Mouse (Mus musculus): ENCODE data around the gene Hnf4a. TPM values are rescaled to one million over a fixed set of nuclear protein-coding genes. Genes with fewer than 3 reads are reported as not detected.
A peak's percentile ranks its signal among the peaks of the same experiment; 100 is the strongest.
"Not testable (repeated sequence)": the region's sequence is repeated elsewhere in the genome, so short reads cannot be mapped to it uniquely, and the experiment has no call there.

The Hnf4a gene
- total RNA-seq, 2 experiments from 2014 or later: not detected

DNA sequence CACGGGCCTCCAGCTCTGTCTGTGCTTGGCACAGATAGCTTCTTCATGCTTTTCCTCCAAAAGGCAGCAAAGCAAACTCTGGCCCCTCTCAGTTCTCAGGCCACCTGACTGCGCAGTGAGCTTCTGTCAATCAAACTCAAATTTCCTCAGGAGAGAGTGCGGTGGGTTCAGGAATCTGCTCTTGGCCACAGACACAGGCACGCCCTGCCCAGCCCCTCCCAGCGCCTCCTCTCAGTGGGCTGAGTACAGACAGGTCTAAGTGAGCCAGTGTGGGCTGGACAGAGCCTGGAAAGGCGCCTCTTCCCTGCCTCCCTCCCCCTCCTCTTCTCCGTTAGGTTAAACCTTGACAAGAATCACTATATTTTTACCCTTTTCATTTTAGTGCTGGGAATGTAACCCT is 101.4 kb downstream of the Hnf4a start:
- no peak for TF ChIP-seq CTCF (IDR thresholded peaks at IDR 0.05)
- DNase-seq: no peak
- no peak overlapping the region for H3K4me3 ChIP-seq
- no peak overlapping the region for H3K27ac ChIP-seq
- intact Hi-C loops (cut with DNase I): no loop called here

DNA sequence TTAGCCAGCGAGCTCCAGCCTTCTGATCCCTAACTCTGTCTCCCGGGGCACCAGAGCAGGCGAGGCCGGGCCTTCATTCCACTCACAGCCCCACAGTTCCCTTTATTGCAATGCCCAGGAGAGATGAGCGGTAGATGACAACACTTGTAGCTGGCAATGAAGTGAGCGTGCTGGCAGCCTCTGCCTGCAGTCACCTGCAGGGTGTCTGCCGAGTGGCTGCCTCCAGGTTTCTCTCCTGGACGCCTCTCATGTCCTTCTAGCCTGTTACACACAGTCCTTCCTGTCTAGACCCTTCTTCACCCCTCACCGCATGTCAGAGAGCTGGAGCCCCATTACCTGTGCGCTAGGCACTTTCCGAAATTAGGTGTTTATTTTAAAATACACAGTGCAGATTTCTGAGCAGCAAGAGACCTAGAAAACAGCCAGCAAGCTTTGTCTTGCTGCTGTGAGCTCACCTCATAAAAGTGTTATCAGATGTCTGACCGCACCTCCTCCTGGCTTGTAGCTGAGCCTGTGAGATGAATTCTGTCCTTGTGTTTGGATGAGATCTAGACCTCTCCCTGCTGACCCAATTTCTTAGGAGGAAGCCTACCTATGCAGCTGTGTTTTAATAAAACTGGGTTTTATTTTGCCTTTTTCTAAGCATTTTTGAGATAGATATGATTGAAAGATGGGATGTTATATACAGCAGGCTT is 102.8 kb downstream of the Hnf4a start:
- intact Hi-C loops (cut with DNase I): no loop called here
- no peak for TF ChIP-seq CTCF (IDR thresholded peaks at IDR 0.05)

GRCm38 (mm10) chr2:163611176-163611575 is 104.6 kb downstream of the Hnf4a start:
- Histone ChIP-seq H3K4me3 (no peak overlapping the region), H3K27ac (peak overlapping the region; percentile 13; the same call in 1 of the 2 replicates)
- DNase-seq: no peak
- no peak for TF ChIP-seq CTCF (IDR thresholded peaks at IDR 0.05)
- intact Hi-C loops (cut with DNase I): no loop called here

More for the DNA sequence above, 102.8 kb downstream of the Hnf4a start:
- Histone ChIP-seq H3K27ac (no peak overlapping the region), H3K4me3 (no peak overlapping the region)
- no peak for DNase-seq

GRCm38 (mm10) chr2:163613206-163613605 is 106.6 kb downstream of the Hnf4a start:
- DNase-seq: no peak
- no peak for TF ChIP-seq CTCF (IDR thresholded peaks at IDR 0.05)
- intact Hi-C loops (cut with DNase I): no loop called here
- H3K4me3 ChIP-seq: no peak overlapping the region
- H3K27ac ChIP-seq: no peak overlapping the region

- H3K4me3 ChIP-seq: no peak overlapping the region
- H3K27ac ChIP-seq: no peak overlapping the region
- no peak for DNase-seq
- no peak for TF ChIP-seq CTCF (IDR thresholded peaks at IDR 0.05)
- intact Hi-C loops (cut with DNase I): no loop called here
These were observed 107.4 kb downstream of the Hnf4a start for GRCm38 (mm10) chr2:163613990-163614389.

GRCm38 (mm10) chr2:163615401-163615800 is 108.8 kb downstream of the Hnf4a start:
- intact Hi-C loops (cut with DNase I): no loop called here
- no peak overlapping the region for H3K4me3 ChIP-seq
- TF ChIP-seq CTCF (IDR thresholded peaks at IDR 0.05): no peak
- DNase-seq: no peak
- no peak overlapping the region for H3K27ac ChIP-seq

DNA sequence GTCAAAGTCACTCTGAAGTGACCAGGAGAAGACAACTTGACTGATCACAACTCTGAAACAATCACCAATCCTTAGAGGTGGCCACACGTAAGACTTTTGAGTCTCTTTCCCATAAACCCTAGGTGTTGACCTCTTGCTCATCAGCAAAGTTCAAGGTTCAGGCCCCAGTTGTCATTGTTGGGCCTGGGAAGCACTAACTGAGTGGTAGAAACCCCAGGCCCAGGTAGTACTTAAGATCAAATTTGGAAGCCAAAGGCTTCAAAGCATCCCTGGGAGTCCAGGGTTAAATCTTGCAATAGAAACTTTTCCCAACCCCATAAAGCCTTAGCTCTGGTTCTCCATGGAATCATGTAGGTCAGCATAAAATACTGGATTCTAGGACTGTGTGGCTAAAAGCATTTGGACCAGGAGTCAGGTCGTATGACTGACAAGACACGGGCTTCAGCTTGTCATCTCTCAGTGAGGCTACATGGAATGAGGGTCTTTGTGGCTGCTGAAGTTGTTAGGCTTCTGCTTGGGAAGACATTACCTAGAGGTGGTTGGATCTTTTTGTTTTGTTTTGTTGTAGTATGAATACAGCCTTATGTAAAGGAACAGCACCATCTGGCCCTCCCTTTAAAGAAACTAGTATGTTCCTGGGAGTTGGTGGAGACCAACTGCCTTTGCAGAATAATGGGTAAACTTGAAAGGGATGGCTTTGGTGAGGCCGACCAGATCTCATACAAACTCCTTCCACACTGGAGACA is 109.5 kb downstream of the Hnf4a start:
- intact Hi-C loops (cut with DNase I): no loop called here

GRCm38 (mm10) chr2:163616652-163617227 is 110.1 kb downstream of the Hnf4a start:
- DNase-seq: no peak
- Histone ChIP-seq H3K4me3 (no peak overlapping the region), H3K27ac (no peak overlapping the region)
- intact Hi-C loops (cut with DNase I): no loop called here
- no peak for TF ChIP-seq CTCF (IDR thresholded peaks at IDR 0.05)

More for the DNA sequence above, 109.5 kb downstream of the Hnf4a start:
- no peak for TF ChIP-seq CTCF (IDR thresholded peaks at IDR 0.05)
- Histone ChIP-seq H3K27ac (no peak overlapping the region), H3K4me3 (no peak overlapping the region)
- DNase-seq: no peak

- Histone ChIP-seq H3K4me3 (no peak overlapping the region), H3K27ac (no peak overlapping the region)
- intact Hi-C loops (cut with DNase I): no loop called here
- TF ChIP-seq CTCF (IDR thresholded peaks at IDR 0.05): no peak
- DNase-seq: no peak
These were observed 110.7 kb downstream of the Hnf4a start for GRCm38 (mm10) chr2:163617232-163617863.

- no peak overlapping the region for H3K27ac ChIP-seq
- no peak overlapping the region for H3K4me3 ChIP-seq
- DNase-seq: no peak
- no peak for TF ChIP-seq CTCF (IDR thresholded peaks at IDR 0.05)
- intact Hi-C loops (cut with DNase I): no loop called here
These were observed 111.3 kb downstream of the Hnf4a start for GRCm38 (mm10) chr2:163617874-163618273.

- Histone ChIP-seq H3K27ac (no peak overlapping the region), H3K4me3 (no peak overlapping the region)
- no peak for TF ChIP-seq CTCF (IDR thresholded peaks at IDR 0.05)
- DNase-seq: no peak
- intact Hi-C loops (cut with DNase I): no loop called here
These were observed 113.8 kb downstream of the Hnf4a start for GRCm38 (mm10) chr2:163620451-163620850.

DNA sequence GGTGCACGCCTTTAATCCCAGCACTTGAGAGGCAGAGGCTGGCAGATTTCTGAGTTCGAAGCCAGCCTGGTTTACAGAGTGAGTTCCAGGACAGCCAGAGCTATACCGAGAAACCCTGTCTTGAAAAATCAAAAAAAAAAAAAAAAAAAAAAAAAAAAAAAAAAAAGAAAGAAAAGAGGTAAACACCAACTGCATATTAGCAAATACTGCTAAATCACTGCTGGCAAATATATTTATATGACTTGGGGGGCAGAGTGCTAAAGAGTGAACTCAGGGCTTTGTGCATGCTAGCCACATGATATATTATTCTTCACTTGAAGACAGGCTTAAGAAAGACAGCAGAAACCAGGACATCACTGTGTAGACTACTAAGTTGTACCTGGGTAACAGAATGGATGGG is 114.8 kb downstream of the Hnf4a start:
- intact Hi-C loops (cut with DNase I); H3K4me3 ChIP-seq; DNase-seq: not testable (repeated sequence)

More for the DNA sequence above, 114.8 kb downstream of the Hnf4a start:
- H3K27ac ChIP-seq: not testable (repeated sequence)

Other genes with a start within 250 kb of the Hnf4a start
- gene Jph2, start 108.8 kb upstream of the Hnf4a start, total RNA-seq (2021): 100 to 1,000 TPM; 424 to 437 TPM
- 10 to 100 TPM; 32.4 to 38.2 TPM for gene Oser1, start 82.1 kb upstream of the Hnf4a start, total RNA-seq (2021)
- not detected for gene Gdap1l1, start 68.3 kb upstream of the Hnf4a start, total RNA-seq (2021)
- 100 to 1,000 TPM in 1 of 2 experiments, 10 to 100 TPM in 1; 73.8 to 106 TPM for gene Fitm2, start 34.2 kb upstream of the Hnf4a start, total RNA-seq (2021)
- gene R3hdml, start 14.5 kb upstream of the Hnf4a start, total RNA-seq (2021): not detected
- 1 to 10 TPM; 3.4 to 5.3 TPM for gene Ttpal, start 95.5 kb downstream of the Hnf4a start, total RNA-seq (2021)
- 100 to 1,000 TPM; 118 to 147 TPM for gene Serinc3, start 138.3 kb downstream of the Hnf4a start, total RNA-seq (2021)
- 100 to 1,000 TPM in 1 of 2 experiments, 10 to 100 TPM in 1; 93.9 to 125 TPM for gene Pkig, start 151.6 kb downstream of the Hnf4a start, total RNA-seq (2021)
- gene Ada, start 243.4 kb downstream of the Hnf4a start, total RNA-seq (2021): under 1 TPM; 0.38 to 0.39 TPM